Mouse (Mus musculus): ENCODE measurements around the gene Dynll2.
"Not testable (repeated sequence)": the region's sequence is repeated elsewhere in the genome, so short reads cannot be mapped to it uniquely, and the experiment has no call there.

The Dynll2 gene

DNA sequence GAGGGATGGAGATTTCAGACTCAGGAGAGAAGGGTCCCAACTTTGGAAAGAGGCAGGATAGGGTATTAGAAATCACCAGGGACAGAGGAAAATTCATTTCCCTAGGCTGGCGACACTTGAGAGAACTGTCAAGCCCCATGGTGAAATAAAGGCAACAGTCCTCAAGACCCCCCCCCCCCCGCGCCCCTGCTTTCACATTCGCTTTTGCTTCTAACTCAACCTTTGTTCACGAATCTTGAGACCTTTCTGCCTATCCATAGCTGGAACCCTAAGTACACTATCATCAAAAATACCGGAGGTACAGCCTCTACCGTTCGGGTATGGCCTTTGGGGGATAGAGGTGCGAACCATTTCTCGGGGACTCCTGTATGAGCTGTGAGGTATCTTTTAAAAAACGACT lies 528 bp upstream of the Dynll2 start:
- DNase-seq (ENCODE audit: low read depth, low spot score), result no peak

DNA sequence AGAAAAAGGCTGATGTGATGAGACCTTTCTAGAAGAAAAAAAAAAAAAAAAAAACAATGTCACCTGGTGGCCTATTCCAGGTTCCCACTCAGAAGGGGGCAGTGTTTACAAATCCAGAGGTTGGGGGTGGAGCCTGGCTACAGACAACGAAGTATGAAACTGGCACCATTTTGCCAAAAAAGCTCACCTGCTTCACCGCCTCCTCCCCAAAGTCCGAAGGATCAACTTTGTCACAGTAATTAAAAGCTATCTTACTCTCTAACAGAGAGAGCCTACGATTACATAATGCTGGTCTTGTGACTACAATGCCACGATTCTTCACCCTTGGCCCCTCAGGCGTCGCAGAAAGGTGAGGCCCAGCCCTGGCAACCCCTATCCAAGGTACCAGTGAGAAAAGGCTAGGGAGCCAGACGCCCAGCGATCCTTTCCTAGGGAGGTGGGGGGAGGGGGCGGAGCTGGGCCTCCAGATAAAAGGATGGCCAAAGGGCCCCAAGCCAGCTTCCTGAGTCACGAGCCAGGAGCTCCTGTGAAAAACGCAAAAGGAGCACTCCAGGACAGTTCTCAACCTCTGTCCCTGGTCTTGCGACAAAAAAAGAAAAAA lies 1.1 kb downstream of the Dynll2 start:
- no peak for DNase-seq (ENCODE audit: low read depth, low spot score)

DNA sequence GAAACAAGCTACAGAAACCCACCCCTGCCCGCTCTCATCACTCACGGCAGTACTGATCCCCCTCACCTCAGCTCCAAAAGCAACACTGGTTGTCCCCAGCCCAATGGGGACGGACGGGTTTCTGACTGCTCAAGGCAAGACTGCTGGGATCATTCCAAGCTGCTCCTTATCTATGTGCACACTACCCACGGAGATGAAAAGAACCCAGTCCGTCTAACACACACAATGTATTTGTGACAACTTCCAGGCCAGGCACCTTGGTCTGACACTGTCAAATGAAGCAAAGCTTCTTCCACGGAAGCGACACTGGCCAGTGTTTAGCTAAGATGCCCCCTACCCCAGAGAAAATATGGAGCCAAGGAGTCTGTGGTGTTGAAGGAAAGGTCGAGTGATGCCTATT lies 1.7 kb downstream of the Dynll2 start:
- DNase-seq (ENCODE audit: low read depth, low spot score), result no peak

DNA sequence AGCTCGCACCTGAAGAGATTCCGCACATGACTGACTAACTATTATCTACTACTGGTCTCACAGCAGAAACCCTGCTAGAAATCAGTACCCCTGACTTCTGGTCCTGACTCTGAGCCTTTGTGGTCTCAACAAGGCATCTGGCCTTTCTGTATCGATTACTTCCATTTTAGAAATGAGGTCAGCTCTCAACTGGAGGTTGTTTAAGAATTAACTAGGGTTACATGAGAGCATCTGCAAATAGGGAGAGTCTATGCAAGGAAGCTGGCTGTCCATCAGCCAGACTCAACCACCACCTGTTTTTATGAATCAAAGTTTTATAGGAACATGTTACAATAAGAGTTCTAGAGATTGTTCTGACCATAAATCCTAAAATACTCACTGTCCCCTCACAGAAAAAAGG lies 2.8 kb downstream of the Dynll2 start:
- no peak for DNase-seq (ENCODE audit: low read depth, low spot score)

DNA sequence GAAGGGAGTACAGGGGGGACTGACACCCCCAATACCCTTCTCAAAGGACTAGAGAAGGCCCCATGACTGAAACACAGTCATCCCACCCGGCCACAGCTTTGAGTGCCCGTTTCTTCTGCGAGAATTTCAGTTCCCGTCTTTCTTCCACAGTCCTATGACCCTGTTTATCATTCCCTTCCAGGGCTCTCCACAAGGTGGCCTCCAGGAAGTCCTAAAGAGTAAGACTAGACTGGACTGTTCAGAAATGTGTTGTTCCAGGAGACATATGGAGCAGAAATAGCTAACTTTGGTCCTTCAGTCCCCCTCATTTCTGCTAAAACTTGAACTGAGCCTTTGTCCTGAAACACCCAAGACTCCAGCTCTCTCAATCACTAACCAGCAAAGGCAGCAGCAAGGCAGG lies 8.4 kb downstream of the Dynll2 start:
- DNase-seq (ENCODE audit: low read depth, low spot score), result no peak

DNA sequence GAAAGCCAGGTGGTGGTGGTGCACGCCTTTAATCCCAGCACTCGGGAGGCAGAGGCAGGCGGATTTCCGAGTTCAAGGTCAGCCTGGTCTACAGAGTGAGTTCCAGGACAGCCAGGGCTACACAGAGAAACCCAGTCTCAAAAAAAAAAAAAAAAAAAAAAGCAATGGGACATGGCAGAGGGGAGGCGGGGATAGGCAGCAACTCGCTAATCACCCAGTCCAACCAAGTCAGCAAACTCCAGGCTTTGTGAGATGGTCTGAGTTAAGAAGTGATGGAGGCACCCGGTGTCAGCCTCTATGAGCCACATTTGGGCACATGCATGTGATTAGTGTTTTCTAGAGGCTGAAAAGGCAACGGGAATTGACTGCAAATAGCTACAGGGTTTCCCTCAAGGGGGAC lies 10.3 kb downstream of the Dynll2 start:
- not testable (repeated sequence) for DNase-seq (ENCODE audit: low read depth, low spot score)

DNA sequence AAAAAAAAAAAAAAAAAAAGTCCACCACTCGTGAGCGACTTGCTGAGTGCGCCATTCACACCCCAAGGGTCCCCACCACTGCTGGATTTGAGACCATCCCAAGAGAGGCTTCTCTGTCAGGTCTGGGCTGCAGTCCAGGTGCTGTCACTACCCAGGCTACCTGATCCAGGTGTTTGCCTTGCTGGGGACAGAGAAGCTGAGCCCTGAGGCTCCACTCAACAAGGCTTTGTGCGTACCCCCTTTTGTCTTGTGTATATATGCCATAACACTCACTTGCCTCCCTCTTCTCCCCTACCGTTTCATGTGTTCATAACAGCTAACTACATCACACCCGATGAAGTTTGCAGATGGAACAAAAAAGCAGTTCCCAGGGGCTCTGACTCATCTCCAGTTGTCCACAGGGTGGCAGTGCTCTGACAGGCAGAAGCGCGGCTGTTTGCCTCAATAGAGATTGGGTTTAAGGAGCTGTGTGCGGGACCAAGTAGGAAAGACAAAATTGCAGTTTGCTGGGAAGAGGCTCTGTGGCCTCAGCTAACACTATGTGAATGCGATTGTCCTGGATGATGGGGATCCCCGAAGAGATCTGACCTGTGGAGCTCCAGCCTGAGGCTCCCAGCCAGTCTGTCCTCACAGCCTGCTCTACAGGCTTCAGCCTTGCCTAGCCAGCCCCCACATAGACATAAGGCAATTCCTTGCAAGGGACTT lies 12.7 kb downstream of the Dynll2 start:
- no peak for DNase-seq (ENCODE audit: low read depth, low spot score)

DNA sequence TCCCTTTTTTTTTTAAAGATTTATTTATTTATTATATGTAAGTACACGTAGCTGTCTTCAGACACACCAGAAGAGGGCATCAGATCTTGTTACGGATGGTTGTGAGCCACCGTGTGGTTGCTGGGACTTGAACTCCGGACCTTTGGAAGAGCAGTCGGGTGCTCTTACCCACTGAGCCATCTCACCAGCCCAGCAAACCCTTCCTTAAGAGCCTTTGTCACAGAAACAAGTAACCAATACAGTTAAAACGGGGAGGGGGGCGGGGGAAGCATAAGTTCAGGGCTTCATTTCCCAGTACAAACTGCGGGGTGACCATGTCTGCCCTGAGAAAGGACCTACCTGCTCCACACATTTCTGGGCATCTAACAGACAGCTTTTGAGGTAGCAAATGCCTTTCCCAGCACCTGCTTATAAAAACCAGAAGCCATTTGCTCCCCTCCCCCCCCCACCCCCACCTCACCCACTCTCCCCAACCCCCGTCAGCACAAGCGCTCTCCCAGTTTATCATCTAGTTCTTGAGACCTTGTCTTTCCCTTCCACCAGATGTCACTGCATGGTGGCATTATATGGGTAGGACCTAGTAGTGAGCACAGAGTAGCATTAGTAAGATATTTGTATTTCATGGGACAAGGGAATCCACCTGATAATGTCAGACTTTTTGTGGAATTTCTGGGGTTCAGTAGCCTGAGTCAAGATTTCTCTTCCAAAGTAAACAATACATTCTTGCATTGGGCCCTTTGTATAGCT lies 13.6 kb downstream of the Dynll2 start:
- no peak for DNase-seq (ENCODE audit: low read depth, low spot score)

DNA sequence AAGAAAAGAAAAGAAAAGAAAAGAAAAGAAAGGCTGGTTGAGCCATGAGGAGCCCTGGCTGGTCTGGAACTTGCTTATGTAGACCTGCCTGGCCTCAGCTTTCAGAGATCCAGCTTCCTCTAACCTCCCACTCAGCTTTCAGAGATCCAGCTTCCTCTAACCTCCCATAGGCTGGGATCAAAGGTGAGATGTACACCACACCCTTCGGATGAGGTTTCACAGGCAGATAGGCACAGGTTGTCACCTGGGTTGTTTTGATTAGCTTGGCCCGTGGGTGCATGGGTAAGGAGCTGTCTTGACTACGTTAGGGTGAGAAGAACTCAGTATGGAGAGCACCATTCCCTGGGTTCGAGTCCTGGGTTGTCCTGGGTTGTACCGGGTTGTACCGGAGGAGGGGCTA lies 14.5 kb downstream of the Dynll2 start:
- DNase-seq (ENCODE audit: low read depth, low spot score), result no peak

DNA sequence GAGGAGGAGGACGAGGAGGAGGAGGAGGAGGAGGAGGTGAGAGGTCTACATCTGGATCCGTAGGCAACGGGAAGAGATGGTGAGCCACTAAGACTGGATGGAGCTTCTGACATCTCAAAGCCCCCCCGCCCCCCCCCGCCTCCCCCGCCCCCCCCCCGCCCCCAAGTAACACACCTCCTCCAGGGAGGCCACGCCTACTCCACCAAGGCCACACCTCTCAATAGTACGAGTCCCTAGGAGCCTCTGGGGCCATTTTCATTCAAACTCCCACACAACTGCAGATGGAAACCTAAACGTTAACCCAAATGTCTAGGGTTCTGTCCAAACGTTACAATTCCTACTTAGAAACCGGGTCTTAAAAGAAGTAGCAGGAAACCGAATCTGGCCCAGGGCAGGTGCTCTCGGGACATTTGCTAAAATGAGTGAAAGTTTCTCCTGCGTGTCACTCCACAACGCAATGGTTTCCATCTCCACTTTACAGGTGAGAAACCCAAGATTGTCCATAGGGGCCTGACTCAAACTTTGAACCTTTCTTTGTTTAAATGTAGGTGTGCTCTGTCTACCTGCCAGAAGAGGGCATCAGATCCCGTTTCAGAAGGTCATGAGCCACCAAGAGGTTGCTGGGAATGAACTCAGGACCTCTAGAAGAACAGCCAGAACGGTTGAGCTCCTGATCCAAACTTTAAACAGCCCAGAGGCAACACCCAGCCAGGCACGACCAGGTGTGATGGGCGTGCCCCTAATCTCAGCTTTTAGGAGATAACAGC lies 18.8 kb downstream of the Dynll2 start:
- DNase-seq (ENCODE audit: low read depth, low spot score), result no peak

DNA sequence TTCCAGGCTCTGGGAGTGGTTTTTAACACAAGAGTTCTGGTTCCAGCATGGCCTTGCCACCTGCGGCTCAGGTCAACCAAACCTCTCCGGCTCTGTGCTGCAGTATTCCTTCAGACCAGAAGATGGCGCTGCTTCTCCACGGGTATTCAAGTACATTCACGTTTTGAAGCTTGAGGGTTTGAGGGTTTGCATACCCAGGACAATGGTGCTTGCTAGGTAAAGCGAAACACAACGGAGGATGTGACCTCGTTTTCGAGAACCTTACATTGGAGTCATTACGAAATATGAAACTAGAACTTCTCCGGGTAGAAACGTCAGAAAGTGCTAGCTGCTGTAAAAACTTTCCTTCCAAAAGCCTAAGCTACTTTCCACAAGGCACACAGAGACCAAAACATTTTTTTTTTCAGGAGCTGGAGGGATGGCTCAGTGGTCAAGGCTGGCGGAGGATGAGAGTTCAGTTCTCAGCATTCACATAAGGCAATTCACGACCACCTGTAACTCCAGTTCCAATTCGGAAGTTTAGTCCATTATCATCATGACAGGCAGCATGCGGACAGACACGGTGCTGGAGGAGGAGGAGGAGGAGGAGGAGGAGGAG lies 19.5 kb downstream of the Dynll2 start:
- peak; percentile 79 for DNase-seq (ENCODE audit: low read depth, low spot score)

DNA sequence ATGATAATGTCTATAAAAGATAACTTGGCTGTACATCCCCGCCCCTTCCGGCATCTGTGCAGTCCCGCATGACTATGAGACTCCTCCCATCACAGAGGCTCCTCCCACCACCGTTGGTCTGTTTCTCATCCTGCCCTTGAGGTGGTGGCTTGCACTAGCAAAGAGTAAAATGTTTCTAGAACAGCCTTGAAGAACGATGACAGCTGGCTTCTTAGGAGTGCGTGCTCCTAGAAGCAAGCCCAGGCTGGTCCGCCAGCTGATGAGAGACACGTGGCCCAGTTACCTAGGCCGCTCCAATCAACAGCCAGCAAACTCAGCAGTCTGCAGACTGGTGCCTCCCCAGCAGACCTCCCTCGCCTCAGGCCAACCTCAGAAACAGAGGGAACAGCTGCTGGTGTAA lies 21.1 kb downstream of the Dynll2 start:
- DNase-seq (ENCODE audit: low read depth, low spot score), result no peak

DNA sequence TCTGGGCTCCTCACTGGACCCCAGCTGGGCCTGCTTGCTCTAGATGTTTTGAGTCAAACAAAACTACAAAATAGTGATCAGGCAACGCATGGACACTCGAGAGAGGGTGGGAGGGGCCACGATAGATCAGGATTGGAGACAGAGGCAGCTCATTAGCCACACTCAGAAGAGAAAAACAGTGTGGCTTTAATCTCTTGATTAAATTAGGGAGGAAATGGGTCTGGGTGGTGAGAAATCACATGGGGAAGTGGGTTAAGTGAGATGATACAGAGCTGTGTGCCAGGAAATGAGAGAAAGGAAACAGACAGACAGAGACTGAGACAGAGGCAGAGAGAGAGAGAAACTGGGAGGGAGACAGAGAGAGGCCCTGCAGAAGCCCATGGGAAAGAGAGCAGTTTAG lies 22.0 kb downstream of the Dynll2 start:
- DNase-seq (ENCODE audit: low read depth, low spot score), result no peak

DNA sequence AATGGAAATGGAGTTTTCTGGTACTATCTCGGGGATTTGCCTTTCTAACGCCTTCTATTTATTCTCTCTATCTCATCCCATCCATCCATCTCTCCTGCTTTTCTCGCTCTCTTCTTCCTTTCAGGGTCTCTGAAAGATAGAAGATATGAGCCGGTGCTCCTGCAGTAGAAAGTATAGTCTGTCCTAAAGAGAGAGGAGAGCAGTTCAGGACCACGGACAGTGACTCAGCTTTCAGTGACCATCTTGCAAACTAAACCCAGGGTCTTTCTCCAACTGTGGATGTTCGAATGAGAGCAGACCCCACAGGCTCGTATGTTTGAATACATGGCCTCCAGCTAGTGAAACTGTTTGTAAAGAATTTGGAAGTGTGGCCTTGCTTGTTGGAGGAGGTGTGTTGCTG lies 30.3 kb downstream of the Dynll2 start:
- no peak for DNase-seq (ENCODE audit: low read depth, low spot score)

DNA sequence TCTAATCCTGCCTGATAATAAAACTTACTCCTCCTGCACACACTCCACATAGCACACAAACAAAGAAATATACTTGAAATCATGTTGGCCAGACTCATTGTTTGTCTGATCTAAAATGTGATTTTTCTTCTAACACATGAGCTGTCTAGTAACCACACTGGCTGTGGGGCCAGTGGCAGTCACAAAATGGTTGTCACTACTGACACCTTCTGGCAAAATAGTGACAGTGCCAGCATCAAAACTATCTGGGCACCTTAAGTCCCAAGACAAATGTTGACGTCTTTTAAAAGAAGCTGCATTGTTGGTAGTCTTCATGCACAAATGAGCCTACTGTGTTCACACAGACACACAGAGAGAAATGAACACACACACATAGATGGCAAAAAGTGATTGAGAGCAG lies 32.2 kb downstream of the Dynll2 start:
- no peak for DNase-seq (ENCODE audit: low read depth, low spot score)

DNA sequence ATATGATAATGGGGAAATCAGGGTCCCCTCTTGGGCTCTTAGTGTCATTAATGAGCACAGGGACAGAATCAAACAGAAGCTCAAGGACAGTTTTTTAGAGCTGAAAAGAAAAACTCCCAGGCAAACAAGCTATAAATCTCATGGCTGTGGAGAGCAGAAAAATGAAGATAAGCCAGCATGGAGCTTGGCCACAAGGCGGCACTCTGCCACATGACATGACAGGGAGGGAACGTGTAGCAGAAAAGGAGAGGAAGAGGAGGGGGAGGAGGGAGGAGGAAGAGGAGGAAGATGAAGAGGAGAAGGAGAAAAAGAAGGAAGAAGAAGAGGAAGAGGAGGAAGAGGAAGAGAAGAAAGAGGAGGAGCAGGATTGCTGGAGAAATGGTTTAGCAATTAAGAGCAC lies 37.3 kb downstream of the Dynll2 start:
- DNase-seq (ENCODE audit: low read depth, low spot score), result no peak

DNA sequence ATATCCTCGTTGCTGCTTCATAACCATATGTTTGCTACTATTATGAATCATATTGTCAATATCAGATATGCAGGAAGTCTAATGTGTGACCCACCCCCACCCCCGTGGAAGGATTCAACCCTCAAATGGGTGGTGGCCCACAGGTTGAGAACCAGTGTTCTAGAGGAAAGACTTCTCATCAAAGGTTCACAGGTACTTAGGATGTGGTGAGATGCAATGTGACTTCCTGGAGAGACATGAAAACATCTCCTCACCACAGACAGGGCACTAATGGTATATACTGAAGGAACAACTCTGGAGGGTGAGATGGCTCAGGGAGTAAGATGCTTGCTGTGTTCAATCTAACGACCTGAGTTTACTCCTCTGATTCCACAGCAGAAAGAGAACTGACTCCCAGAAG lies 51.9 kb downstream of the Dynll2 start:
- DNase-seq (ENCODE audit: low read depth, low spot score), result no peak

DNA sequence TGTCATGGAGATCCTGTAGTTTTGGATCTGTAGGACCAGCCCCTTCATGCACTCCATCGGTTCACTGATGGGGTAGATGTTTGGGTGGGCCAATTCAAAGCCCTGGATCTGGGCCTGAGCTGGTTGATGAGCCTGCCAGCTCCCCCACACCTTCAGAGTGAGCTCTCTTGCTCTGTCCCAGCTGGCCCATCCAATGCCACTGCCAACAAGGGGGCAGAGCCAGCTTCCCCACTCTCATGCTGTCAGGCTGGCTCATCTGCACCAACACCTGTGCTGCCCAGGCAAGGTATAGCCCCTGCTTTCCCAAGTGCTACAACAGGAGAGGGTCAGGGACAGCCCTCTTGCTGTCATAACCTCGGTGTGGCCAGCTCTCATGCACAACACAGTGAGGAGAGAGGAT lies 53.6 kb downstream of the Dynll2 start:
- no peak for DNase-seq (ENCODE audit: low read depth, low spot score)

DNA sequence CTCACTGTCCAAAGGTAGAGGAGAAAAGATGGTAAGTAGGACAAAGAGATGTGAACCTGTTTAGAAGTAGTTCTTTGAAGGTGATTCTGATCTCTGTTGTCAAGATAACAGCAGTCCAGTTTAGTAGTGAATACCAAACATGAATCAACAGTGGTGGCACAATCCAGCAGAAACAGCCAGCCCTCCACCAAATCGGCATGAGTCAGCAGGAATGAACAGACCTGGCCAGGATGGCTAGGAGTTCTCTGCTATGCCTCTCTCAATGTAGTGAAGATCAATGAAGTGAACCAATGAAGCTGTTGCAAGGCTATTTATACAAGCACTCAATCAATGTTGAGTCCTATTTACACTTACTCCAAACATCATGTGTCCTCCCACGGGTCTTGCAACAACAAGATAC lies 57.0 kb downstream of the Dynll2 start:
- DNase-seq (ENCODE audit: low read depth, low spot score), result no peak

Measured in embryo, embryonic 11.5 days (tissue).